Mouse (Mus musculus): ENCODE data around the gene Krt32.

Gene Krt32

DNA sequence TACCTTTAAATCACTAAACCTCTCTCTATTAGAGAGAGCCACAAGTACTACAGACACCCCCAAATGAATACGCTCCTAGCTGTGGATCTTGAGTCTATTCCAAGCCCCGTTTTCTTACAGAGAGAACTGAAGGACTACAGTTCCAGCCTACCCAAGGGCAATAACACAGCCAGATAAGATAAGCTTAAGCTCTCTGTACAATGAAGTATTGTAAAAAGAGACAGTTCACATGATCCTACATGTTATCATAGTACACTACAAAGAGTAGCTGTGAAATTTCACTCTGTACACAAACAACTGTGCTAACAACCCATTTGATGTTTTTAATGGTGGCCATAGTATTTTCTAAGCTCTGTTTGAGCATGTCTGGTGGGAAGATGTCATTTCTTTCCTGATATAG lies 40.8 kb downstream of the Krt32 start:
- DNase-seq, result no peak

GRCm38 (mm10) chr11:100046303-100046866 lies 41.6 kb downstream of the Krt32 start:
- DNase-seq, result no peak

DNA sequence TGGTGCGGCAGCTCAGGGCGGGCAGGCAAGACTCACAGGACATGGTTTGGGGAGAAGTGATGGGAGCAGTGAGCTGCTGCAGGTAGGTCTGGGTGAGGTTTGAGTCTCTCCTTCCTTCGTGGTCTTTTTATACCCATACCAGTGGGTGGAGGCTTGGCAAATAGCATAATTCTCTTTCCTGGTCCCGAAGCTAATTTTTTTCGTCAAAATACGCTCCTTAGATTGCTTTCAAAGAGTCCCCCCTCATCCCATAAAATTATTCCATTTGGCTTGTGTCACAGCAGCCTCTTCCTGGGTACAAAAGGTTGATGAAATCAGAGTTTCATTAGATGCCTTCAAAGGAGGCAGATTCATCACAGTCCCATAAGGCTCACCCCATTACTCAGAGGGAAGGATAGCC lies 46.6 kb downstream of the Krt32 start, which contains the start of gene Krt34:
Gene Krt34, minus strand, starts transcription at position 101 of the 400 bp plus-strand sequence.
- no peak for DNase-seq
